Mouse (Mus musculus) hindbrain, embryonic 10.5 days (tissue): Measurements from ENCODE around the gene Rpl27. TPM values are rescaled to one million over a fixed set of nuclear protein-coding genes. Genes with fewer than 3 reads are reported as not detected.
A peak's percentile ranks its signal among the peaks of the same experiment; 100 is the strongest.
"Not testable (repeated sequence)": the region's sequence is repeated elsewhere in the genome, so short reads cannot be mapped to it uniquely, and the experiment has no call there.

Experiments used
- DNase-seq: peaks from one replicate; pipeline ENCODE4 v3.0.0-alpha.2; 2017; ENCODE audit warnings: low spot score
- H3K27ac ChIP-seq: fragments of 300-500 bp; sonication (generic); 2 replicates; pipeline ENCODE4 v1.5.1; 2016; ENCODE audit warnings: mild to moderate bottlenecking, moderate library complexity
- H3K27me3 ChIP-seq: fragments of 300-500 bp; sonication (generic); 2 replicates; pipeline ENCODE4 v1.6.1; 2016; ENCODE audit warnings: mild to moderate bottlenecking; ENCODE audit not compliant: poor library complexity, insufficient read depth, severe bottlenecking
- H3K36me3 ChIP-seq: fragments of 300-500 bp; sonication (generic); 2 replicates; pipeline ENCODE4 v1.6.1; 2016; ENCODE audit warnings: mild to moderate bottlenecking, moderate library complexity
- H3K4me1 ChIP-seq: fragments of 300-500 bp; sonication (generic); replicated peaks from 2 replicates; pipeline ENCODE4 v1.6.1; 2016; ENCODE audit warnings: mild to moderate bottlenecking
- H3K4me3 ChIP-seq: fragments of 300-500 bp; sonication (generic); 2 replicates; pipeline ENCODE4 v1.5.1; 2016; ENCODE audit warnings: mild to moderate bottlenecking, moderate library complexity
- H3K9me3 ChIP-seq: fragments of 300-500 bp; sonication (generic); 2 replicates; pipeline ENCODE4 v1.6.1; 2016; ENCODE audit warnings: mild to moderate bottlenecking, moderate library complexity
- WGBS: fragments of 180-500 bp; shearing (Covaris S2); methylation state at CpG from one replicate; pipeline ENCODE4 v1.1.7; 2016; 5-methylcytosine and 5-hydroxymethylcytosine counted together
- polyA plus RNA-seq: library from polyadenylated mRNA; unstranded; fragments of >200 nt; fragmentation: Nextera tagmentation; extraction: Ambion mirVana; gene quantifications from 2 replicates; pipeline ENCODE4 v1.2.1, GENCODE M21; 2016

Rpl27 gene
- polyA plus RNA-seq, 1 experiment from 2014 or later: 414 TPM

- peaks cover 8% of the 10 kb centered on the region for H3K4me1 ChIP-seq
- no peak overlapping the region for H3K4me3 ChIP-seq
- H3K36me3 ChIP-seq: peaks cover 71% of the 10 kb centered on the region
- H3K27ac ChIP-seq: no peak overlapping the region
- no peaks in the 10 kb centered on the region for H3K27me3 ChIP-seq
- WGBS: 92% methylated on average over 9 of the region's 9 CpGs
- DNase-seq: no peak
- no peaks in the 10 kb centered on the region for H3K9me3 ChIP-seq
Observed at GRCm38 (mm10) chr11:101431327-101431726, 10.8 kb upstream of the Rpl27 start.

GRCm38 (mm10) chr11:101433396-101433795 is 8.7 kb upstream of the Rpl27 start:
- Histone ChIP-seq H3K9me3 (no peaks in the 10 kb centered on the region), H3K4me1 (peaks cover 5% of the 10 kb centered on the region; the same call in 1 of the 2 replicates), H3K36me3 (peaks cover 71% of the 10 kb centered on the region), H3K4me3 (no peak overlapping the region), H3K27me3 (no peaks in the 10 kb centered on the region), H3K27ac (no peak overlapping the region)
- 94% methylated on average over 13 of the region's 13 CpGs for WGBS
- DNase-seq: no peak

GRCm38 (mm10) chr11:101435831-101436230 is 6.3 kb upstream of the Rpl27 start:
- Histone ChIP-seq H3K36me3 (peaks cover 50% of the 10 kb centered on the region), H3K9me3 (no peaks in the 10 kb centered on the region), H3K4me3 (no peak overlapping the region), H3K27ac (no peak overlapping the region), H3K4me1 (peaks cover 5% of the 10 kb centered on the region; the same call in 1 of the 2 replicates), H3K27me3 (no peaks in the 10 kb centered on the region)
- WGBS: 87% methylated on average over 4 of the region's 4 CpGs
- no peak for DNase-seq

GRCm38 (mm10) chr11:101436916-101437315 is 5.2 kb upstream of the Rpl27 start:
- Histone ChIP-seq H3K4me1 (peaks cover 5% of the 10 kb centered on the region; the same call in 1 of the 2 replicates), H3K27ac (no peak overlapping the region), H3K9me3 (no peaks in the 10 kb centered on the region), H3K36me3 (peaks cover 39% of the 10 kb centered on the region), H3K4me3 (no peak overlapping the region), H3K27me3 (no peaks in the 10 kb centered on the region)
- no peak for DNase-seq
- 63% methylated on average over 4 of the region's 4 CpGs for WGBS

- H3K27me3 ChIP-seq, H3K27ac ChIP-seq, DNase-seq, H3K4me3 ChIP-seq, H3K4me1 ChIP-seq, H3K9me3 ChIP-seq: not testable (repeated sequence)
- peaks cover 32% of the 10 kb centered on the region for H3K36me3 ChIP-seq
- 60% methylated on average over 3 of the region's 3 CpGs for WGBS
Observed at GRCm38 (mm10) chr11:101438006-101438405, 4.1 kb upstream of the Rpl27 start.

- H3K27ac ChIP-seq: peak overlapping the region; percentile 98
Observed at GRCm38 (mm10) chr11:101441450-101442126, 510 bp upstream of the Rpl27 start.

GRCm38 (mm10) chr11:101442760-101443159 is 662 bp downstream of the Rpl27 start:
- WGBS: under 1% methylated on average over 14 of the region's 14 CpGs
- DNase-seq: no peak
- Histone ChIP-seq H3K9me3 (no peaks in the 10 kb centered on the region), H3K27ac (peak overlapping the region; percentile 98), H3K4me3 (peak overlapping the region; percentile 92), H3K4me1 (peaks cover 20% of the 10 kb centered on the region), H3K36me3 (peaks cover 37% of the 10 kb centered on the region), H3K27me3 (no peaks in the 10 kb centered on the region)

More at GRCm38 (mm10) chr11:101441450-101442126, 510 bp upstream of the Rpl27 start:
- not testable (repeated sequence) for H3K27me3 ChIP-seq, DNase-seq, H3K9me3 ChIP-seq
- Histone ChIP-seq H3K36me3 (peaks cover 34% of the 10 kb centered on the region), H3K4me1 (peaks cover 25% of the 10 kb centered on the region), H3K4me3 (peak overlapping the region; percentile 92)
- 45% methylated on average over 15 of the region's 15 CpGs for WGBS

- no peaks in the 10 kb centered on the region for H3K9me3 ChIP-seq
- no peaks in the 10 kb centered on the region for H3K27me3 ChIP-seq
- no peak overlapping the region for H3K4me3 ChIP-seq
- H3K36me3 ChIP-seq: peaks cover 37% of the 10 kb centered on the region
- 91% methylated on average over 1 of the region's 1 CpGs for WGBS
- H3K27ac ChIP-seq: no peak overlapping the region
- no peak for DNase-seq
- H3K4me1 ChIP-seq: peaks cover 20% of the 10 kb centered on the region
Observed at GRCm38 (mm10) chr11:101446319-101446718, 4.2 kb downstream of the Rpl27 start.

- H3K27ac ChIP-seq, H3K27me3 ChIP-seq, H3K9me3 ChIP-seq, DNase-seq, H3K4me3 ChIP-seq: not testable (repeated sequence)
- Histone ChIP-seq H3K36me3 (peaks cover 37% of the 10 kb centered on the region), H3K4me1 (peaks cover 20% of the 10 kb centered on the region)
- 93% methylated on average over 8 of the region's 8 CpGs for WGBS
Observed at GRCm38 (mm10) chr11:101446860-101447259, 4.8 kb downstream of the Rpl27 start.

GRCm38 (mm10) chr11:101447786-101448185 is 5.7 kb downstream of the Rpl27 start:
- Histone ChIP-seq H3K36me3 (peaks cover 37% of the 10 kb centered on the region), H3K27ac (peak overlapping the region; percentile 70; the same call in 1 of the 2 replicates), H3K27me3 (no peaks in the 10 kb centered on the region), H3K9me3 (no peaks in the 10 kb centered on the region), H3K4me3 (no peak overlapping the region), H3K4me1 (peaks cover 20% of the 10 kb centered on the region)
- DNase-seq: no peak
- WGBS: 89% methylated on average over 5 of the region's 5 CpGs

GRCm38 (mm10) chr11:101448274-101448746 is 6.2 kb downstream of the Rpl27 start, which contains the start of gene Ifi35:
Ifi35 (plus strand) TSS chr11:101448407.
- Histone ChIP-seq H3K27me3 (no peaks in the 10 kb centered on the region), H3K4me3 (peak within 1 kb of the TSS; percentile 37), H3K9me3 (no peaks in the 10 kb centered on the region), H3K4me1 (peaks cover 15% of the 10 kb centered on the region), H3K36me3 (peaks cover 33% of the 10 kb centered on the region), H3K27ac (peak within 1 kb of the TSS; percentile 70; the same call in 1 of the 2 replicates)
- 42% methylated on average over 10 of the region's 10 CpGs for WGBS
- no peak for DNase-seq

- Histone ChIP-seq H3K4me1 (peaks cover 12% of the 10 kb centered on the region), H3K9me3 (no peaks in the 10 kb centered on the region), H3K36me3 (peaks cover 27% of the 10 kb centered on the region), H3K27me3 (no peaks in the 10 kb centered on the region), H3K4me3 (peak overlapping the region; percentile 37; the same call in 1 of the 2 replicates), H3K27ac (peak overlapping the region; percentile 70; the same call in 1 of the 2 replicates)
- 88% methylated on average over 4 of the region's 4 CpGs for WGBS
- DNase-seq: no peak
Observed at GRCm38 (mm10) chr11:101448899-101449298, 6.8 kb downstream of the Rpl27 start.

GRCm38 (mm10) chr11:101449596-101449995 is 7.5 kb downstream of the Rpl27 start:
- not testable (repeated sequence) for H3K9me3 ChIP-seq, H3K27ac ChIP-seq
- 87% methylated on average over 4 of the region's 4 CpGs for WGBS

More at GRCm38 (mm10) chr11:101449596-101449995, 7.5 kb downstream of the Rpl27 start:
- H3K4me3 ChIP-seq, DNase-seq, H3K27me3 ChIP-seq: not testable (repeated sequence)
- H3K36me3 ChIP-seq: peaks cover 20% of the 10 kb centered on the region
- peaks cover 10% of the 10 kb centered on the region for H3K4me1 ChIP-seq
